Mouse (Mus musculus) ES-Bruce4 (cell line): Measurements from ENCODE around the gene Syt2.

Source experiments
- CTCF ChIP-seq: IDR thresholded peaks from one replicate; pipeline ENCODE4 v1.8.1; 2011; ENCODE audit warnings: low read depth, low read length
- POLR2A ChIP-seq: IDR thresholded peaks from one replicate; pipeline ENCODE4 v1.8.1; 2011; ENCODE audit warnings: low read length; ENCODE audit not compliant: insufficient read depth

GRCm38 (mm10) chr1:134775631-134776030 is 129.2 kb downstream of the Syt2 start:
- TF ChIP-seq POLR2A (no peak), CTCF (no peak)
